In the genomic region with DNA sequence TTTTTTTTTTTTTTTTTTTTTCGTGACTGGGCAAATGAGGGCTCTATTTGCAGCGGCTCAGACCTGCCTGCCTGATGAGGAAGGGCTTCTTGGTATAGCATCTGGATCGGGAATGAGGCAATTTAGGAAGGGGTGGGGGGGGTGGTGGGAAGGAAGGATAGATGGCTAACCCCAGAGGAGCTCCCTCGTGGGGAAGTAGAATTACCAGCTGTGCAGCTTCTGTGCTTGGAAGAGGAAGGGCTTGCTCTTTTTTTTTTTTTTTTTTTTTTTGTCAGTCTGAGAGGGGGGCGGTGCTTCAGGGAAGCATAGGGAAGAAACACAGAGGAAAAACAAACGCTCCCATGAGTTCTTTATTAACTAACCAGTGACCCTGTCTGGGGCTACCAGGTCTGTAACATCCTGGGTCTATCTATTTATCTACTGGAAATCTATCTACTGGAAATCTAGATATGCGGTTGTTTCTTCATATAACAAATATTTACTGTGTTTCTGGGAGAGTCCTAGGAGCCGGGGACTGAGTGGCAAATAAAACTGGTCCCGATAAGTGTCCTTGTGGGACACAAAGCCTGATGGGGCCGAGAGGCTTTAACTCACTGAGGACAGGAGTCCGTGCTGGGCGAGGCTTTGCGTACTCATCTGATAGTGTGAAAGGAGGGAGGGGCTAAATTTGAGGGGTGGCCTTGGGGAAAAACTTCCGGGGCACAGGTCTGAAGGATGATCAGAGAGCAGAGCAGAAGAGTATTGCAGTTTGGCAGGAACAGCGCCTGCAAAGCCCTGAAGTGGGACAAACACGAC, we compare ENCODE assay signal across 12 mouse cellular contexts. TPM values are rescaled to one million over a fixed set of nuclear protein-coding genes. Genes with fewer than 3 reads are reported as not detected.
DNase-seq lines count a peak whose midpoint lies in the region; ATAC-seq lines count a peak whose summit lies in the region.
"Had no signal": no experiment of that assay in that cellular context is flagged by ENCODE, and none has a peak within 500 bp of the region (broad histone marks: within the 10 kb centered on the region; RNA-seq: fewer than 3 reads in every experiment).

No protein-coding gene starts in this region.

- peak overlapping the region; percentile 10 for H3K4me3 ChIP-seq in kidney, embryonic 15.5 days (replicated peaks)
- H3K4me3 ChIP-seq in liver, embryonic 12.5 days, result no peak overlapping the region
- H3K4me3 ChIP-seq in neural tube, embryonic 14.5 days (ENCODE audit: low read depth, low read length), result no peak overlapping the region

- 0 out of 2 replicates have a peak overlapping the region, but pooled peaks have one; percentile 48 for H3K27ac ChIP-seq in kidney, embryonic 15.5 days
- no peak overlapping the region for H3K27ac ChIP-seq in liver, embryonic 12.5 days
- no peak overlapping the region for H3K27ac ChIP-seq in neural tube, embryonic 14.5 days (ENCODE audit: low read depth, low read length)

- intact Hi-C loops in left cerebral cortex, postnatal 14 days (cut with DNase I), result loop anchor here (5.0 to 10.0 kb wide), 4 partner anchors 95 to 400 kb away; partner anchors contain the start of gene Susd4

- 0 out of 2 replicates have a peak, but pooled peaks have one; percentile 22 for ATAC-seq in kidney, embryonic 15.5 days (replicated peaks; ENCODE audit: low FRiP score)
- peak; percentile 13; the same call in 1 of the 2 replicates for ATAC-seq in liver, embryonic 12.5 days
- ATAC-seq in neural tube, embryonic 14.5 days (ENCODE audit: low read depth), result peak; percentile 65

- H3K9ac ChIP-seq in kidney, embryonic 15.5 days, result no peak overlapping the region
- H3K9ac ChIP-seq in liver, embryonic 12.5 days, result no peak overlapping the region
- H3K9ac ChIP-seq in neural tube, embryonic 14.5 days (replicated peaks; ENCODE audit: low read depth, low read length), result no peak overlapping the region

- no peak for DNase-seq in kidney, adult 18-20 months
- peak; percentile 47 for DNase-seq in embryo, embryonic 11 days
- no peak for DNase-seq in left cerebral cortex, postnatal 14 days (ENCODE audit: low spot score in 2 of 2)
- no peak for DNase-seq in c-Kit-positive CD71-positive TER-119-positive erythroid progenitor cells, embryonic 14.5 days (ENCODE audit: low spot score)
- no peak for DNase-seq in cerebellum, postnatal 25 days
- DNase-seq: cerebellum, adult 2 months; left cerebral cortex, postnatal 4 days had no signal

- H3K4me2 ChIP-seq in kidney, embryonic 15.5 days, result peak overlapping the region; percentile 39
- H3K4me2 ChIP-seq in liver, embryonic 12.5 days, result peak overlapping the region; percentile 27; the same call in 1 of the 2 replicates
- H3K4me2 ChIP-seq in neural tube, embryonic 14.5 days (ENCODE audit: low read depth, low read length), result no peak overlapping the region

- no peaks in the 10 kb centered on the region for H3K9me3 ChIP-seq in kidney, embryonic 15.5 days (replicated peaks)
- no peaks in the 10 kb centered on the region for H3K9me3 ChIP-seq in liver, embryonic 12.5 days (replicated peaks)
- H3K9me3 ChIP-seq in neural tube, embryonic 14.5 days (ENCODE audit: control insufficient read depth, low read length), result no peaks in the 10 kb centered on the region

- 25% methylated on average over 16 of the region's 16 CpGs for WGBS in kidney, embryonic 15.5 days
- 34% methylated on average over 16 of the region's 16 CpGs for WGBS in liver, embryonic 12.5 days (ENCODE audit: insufficient replicate concordance)
- 33% methylated on average over 16 of the region's 16 CpGs for WGBS in neural tube, embryonic 14.5 days

- 0 out of 2 replicates have a peak, but pooled peaks cover 3% of the 10 kb centered on the region for H3K27me3 ChIP-seq in kidney, embryonic 15.5 days
- H3K27me3 ChIP-seq in liver, embryonic 12.5 days (replicated peaks), result no peaks in the 10 kb centered on the region
- H3K27me3 ChIP-seq in neural tube, embryonic 14.5 days (ENCODE audit: control insufficient read depth, insufficient read depth, low read length), result no peaks in the 10 kb centered on the region

- no peaks in the 10 kb centered on the region for H3K36me3 ChIP-seq in kidney, embryonic 15.5 days
- no peaks in the 10 kb centered on the region for H3K36me3 ChIP-seq in liver, embryonic 12.5 days
- H3K36me3 ChIP-seq in neural tube, embryonic 14.5 days (ENCODE audit: control insufficient read depth, insufficient read depth, low read length), result no peaks in the 10 kb centered on the region

- H3K4me1 ChIP-seq in kidney, embryonic 15.5 days, result peaks cover 21% of the 10 kb centered on the region
- peaks cover 4% of the 10 kb centered on the region; the same call in 1 of the 2 replicates for H3K4me1 ChIP-seq in liver, embryonic 12.5 days
- H3K4me1 ChIP-seq in neural tube, embryonic 14.5 days (ENCODE audit: control insufficient read depth, insufficient read depth, low read length), result no peaks in the 10 kb centered on the region

RNA-seq across cellular contexts. Expression of gene Capn8, which starts 2.0 kb away (rescaled TPM):
- polyA plus RNA-seq in kidney, embryonic 15.5 days (2015; fragmentation: Nextera tagmentation; extraction: Ambion mirVana), result 0.19 TPM in 1 of 2 replicates, not detected in the other
- polyA plus RNA-seq in liver, embryonic 12.5 days (2016; fragmentation: Nextera tagmentation; extraction: Ambion mirVana), result not detected in 2 replicates
- 0.14 TPM in 1 of 2 replicates, not detected in the other for polyA plus RNA-seq in neural tube, embryonic 14.5 days (2014; fragmentation: Nextera tagmentation; extraction: Ambion mirVana)
- total RNA-seq in left cerebral cortex, postnatal 14 days (2021), result under 1 TPM in 1 of 2 experiments, not detected in 1; 0.13 TPM
- total RNA-seq: heart, adult 8-10 months; left cerebral cortex, postnatal 4 days had no signal
- polyA plus RNA-seq: spleen, adult 2 months had no signal

RNA-seq across cellular contexts. Expression of gene Capn2, which starts 45.4 kb away (rescaled TPM):
- polyA plus RNA-seq in kidney, embryonic 15.5 days (2015; fragmentation: Nextera tagmentation; extraction: Ambion mirVana), result 119 and 126 TPM in 2 replicates
- polyA plus RNA-seq in liver, embryonic 12.5 days (2016; fragmentation: Nextera tagmentation; extraction: Ambion mirVana), result 35.4 and 36.6 TPM in 2 replicates
- polyA plus RNA-seq in neural tube, embryonic 14.5 days (2014; fragmentation: Nextera tagmentation; extraction: Ambion mirVana), result 64.8 and 91.7 TPM in 2 replicates
- total RNA-seq in left cerebral cortex, postnatal 14 days (2021), result 10 to 100 TPM; 55.6 to 59.4 TPM

Comparison
In these comparisons a context has a peak if more than half of its experiments do, and no peak if none do; other contexts are left out.
1. ATAC-seq: peak in every context shown above with its lines; median percentile 65 in neural tube, embryonic 14.5 days; 22 in kidney, embryonic 15.5 days; 13 in liver, embryonic 12.5 days.